Mouse (Mus musculus) right cerebral cortex, postnatal 25 days (tissue): ENCODE results near the gene Tinf2.

Experiments
- DNase-seq: peaks from one replicate; pipeline ENCODE4 v3.0.0; 2022

Gene Tinf2

GRCm38 (mm10) chr14:55702761-55703160 is 21.1 kb upstream of the Tinf2 start:
- no peak for DNase-seq

DNA sequence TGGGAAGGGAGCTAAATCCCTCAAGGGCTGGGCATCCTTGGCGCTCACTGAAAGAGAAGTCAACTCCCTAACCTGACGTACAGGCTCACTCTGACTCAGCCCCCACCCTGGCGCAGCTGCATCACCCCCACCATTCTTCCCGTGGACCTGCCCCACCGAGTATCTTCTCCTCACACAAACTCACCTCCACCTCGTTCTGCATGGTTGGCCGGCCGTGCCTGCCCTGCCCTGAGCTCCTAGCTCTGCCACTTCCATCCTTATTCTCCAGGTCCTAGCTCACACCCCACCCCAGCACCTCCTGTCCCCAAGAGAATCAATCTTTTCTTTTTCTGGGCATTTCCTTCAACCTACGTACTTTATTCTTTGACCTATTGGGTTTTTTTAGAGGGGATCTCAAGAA is 19.5 kb upstream of the Tinf2 start:
- no peak for DNase-seq

DNA sequence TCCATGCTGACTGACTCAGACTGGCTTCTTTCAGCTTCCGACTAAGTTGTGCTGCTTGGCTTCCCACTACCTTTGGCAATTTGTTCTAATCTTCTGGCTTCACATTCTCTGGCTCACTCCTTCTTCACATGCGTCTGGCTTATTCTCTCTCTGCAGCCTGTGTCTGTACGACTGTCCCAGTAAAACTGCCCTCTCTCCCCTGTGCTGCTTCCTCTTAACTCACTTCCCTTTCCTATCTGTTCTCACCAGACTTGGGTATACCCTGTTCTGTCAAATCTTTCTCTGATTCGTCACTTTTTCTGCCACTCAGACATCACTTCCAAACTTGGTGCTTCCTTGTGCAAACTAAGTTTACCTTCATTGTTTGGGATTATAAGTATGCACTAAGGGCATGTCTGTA is 15.6 kb upstream of the Tinf2 start:
- no peak for DNase-seq

- DNase-seq = no peak
Measured at GRCm38 (mm10) chr14:55689433-55689832, 7.8 kb upstream of the Tinf2 start.

DNA sequence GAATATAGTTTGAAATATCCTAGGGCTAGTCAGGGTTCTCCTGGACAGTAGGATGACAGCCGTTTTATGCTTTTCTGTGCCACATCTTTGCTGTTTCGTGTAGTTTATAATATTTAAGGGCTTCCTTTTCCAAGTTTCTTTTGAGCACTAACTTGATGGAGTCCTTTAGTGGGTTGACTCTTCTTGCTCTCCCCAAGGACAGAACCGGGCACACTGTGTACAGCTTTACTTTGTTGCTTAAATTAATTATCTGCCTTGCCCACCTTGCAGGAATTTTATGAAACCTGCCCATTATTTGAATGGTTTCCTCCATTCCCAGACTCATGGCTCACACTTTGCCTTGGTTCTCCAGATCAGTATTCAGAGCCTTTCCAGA is 486 bp upstream of the Tinf2 start:
- no peak for DNase-seq

DNA sequence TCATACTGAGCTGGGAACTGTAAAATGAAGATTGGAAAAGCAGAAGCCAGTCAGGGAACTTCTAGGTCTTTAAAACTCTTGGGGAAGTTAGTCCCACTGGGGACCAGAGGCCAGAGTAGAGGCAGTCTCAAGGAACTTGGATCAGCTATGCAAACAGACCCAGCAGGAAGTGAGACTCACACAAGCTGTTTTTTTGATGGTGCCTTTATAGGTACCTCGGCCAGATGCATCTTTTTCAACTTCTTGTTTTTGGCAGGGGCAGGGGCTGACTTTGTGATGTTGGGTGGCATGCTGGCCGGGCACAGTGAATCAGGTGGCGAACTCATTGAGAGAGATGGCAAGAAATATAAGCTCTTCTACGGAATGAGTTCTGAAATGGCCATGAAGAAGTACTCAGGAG is 4.0 kb downstream of the Tinf2 start:
- DNase-seq = no peak

DNA sequence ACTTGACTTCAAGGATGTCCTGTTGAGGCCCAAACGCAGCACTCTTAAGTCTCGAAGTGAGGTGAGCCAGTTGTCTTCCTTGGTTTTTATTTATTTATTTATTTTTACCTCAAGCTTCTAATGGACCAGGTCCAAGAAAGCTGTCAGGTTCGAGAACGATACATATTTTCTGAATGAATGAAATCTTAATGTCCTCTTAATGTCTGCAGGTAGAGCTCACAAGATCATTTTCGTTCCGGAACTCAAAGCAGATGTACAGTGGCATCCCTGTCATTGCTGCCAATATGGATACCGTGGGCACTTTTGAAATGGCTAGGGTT is 8.9 kb downstream of the Tinf2 start:
- DNase-seq = no peak

DNA sequence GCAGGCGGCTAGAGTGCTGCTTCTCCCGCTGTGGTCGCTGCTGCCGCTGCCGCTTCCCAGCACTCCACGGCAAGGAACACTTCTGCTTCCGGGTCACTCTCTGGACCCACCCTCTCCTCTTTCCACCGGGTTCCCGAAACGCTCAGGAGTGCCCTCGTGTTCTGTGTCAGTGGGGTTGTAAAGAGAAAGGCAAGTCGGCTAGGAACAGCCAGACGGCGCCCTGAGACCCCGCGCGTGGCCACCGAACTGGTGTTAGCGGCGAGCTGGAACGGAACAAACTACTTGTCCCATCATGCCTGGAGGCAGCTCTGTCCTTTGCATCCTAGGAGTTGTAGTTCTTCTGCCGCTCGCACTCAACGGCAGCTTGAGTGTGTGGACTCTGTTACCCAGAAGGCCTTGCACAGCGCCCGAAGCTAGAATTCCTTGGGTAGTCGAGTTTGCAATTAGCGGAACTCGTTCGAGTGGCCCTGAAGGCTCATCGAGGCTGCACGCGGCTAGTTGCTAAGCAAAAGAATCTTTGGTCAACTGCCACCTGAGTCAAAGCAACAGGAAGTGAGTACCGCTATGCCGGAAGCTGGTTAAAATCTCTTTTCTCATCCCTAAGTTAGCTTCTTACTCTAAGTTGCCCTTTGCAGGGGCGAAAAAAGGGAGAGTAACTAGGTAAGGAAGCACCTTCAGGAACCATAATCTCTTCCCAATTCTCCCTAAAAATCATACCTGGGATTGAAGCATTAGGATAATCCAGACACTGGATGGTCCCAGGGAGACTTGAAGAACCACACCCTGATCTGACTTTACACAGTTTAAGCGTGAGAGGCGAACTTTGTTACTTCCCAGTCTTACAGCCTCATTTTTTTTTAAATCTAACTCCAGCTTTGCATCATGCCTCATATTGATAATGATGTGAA is 9.5 kb downstream of the Tinf2 start, which contains the start of the genes Gmpr2 and Nedd8:
Gmpr2 (plus strand) TSS at position 109 of the 908 bp plus-strand sequence.
Nedd8 (minus strand) TSS at position 292 of the 908 bp plus-strand sequence.
- peak; percentile 93 for DNase-seq

- no peak for DNase-seq
Measured at GRCm38 (mm10) chr14:55671486-55671832, 10.2 kb downstream of the Tinf2 start.

GRCm38 (mm10) chr14:55660636-55661035 is 21.0 kb downstream of the Tinf2 start:
- no peak for DNase-seq

DNA sequence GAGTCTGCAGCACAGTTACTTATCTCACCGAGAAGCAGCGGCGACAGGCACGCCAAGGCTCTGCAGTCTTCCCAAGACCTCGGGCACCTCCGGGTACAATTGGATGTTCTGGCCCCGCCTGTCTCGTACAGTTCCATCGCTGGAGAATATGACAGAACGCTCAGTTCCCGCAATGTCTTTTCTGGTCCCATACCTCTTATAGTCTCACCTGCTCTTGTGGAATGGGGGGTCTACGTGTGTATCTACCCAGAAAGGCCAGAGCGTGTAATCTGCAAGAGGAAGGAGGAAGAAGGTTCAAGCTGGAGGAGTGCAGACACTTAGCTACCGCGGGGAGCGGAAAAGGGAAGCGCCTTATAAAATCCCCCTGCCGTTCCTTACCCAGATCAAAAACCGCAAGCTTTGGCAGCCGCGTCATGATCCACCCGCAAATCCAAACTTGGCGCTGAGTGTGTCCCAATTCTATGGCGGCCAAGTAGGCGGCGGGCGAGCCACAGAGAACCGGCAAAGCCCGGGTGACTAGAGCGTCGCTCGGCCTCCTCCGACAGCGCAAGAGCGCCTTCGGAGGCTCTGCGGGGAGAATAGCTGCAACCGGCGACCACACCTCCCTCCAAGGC is 21.6 kb downstream of the Tinf2 start, which contains the start of gene Mdp1:
Mdp1 (minus strand) TSS at position 549 of the 614 bp plus-strand sequence.
- DNase-seq = peak; percentile 84

DNA sequence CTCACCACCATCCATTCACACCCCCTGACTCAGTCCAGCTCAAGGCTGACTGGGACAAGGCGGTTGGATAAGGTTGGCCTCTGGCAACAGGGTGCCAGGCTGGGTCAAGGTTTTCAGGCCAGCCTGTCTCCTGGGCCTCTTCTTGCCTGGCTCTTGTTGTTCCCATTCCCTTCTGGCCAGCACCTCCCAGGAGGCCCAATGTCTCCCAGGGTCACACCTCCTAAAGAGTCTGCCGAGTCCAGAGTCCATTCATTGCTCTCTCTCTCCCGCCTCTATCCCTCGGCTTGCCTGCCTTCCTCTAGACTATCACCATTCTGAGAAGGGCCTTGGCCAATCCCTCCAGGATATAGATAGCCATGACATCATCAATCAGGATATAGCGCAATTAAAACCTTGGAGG is 23.6 kb downstream of the Tinf2 start:
- DNase-seq = no peak

- no peak for DNase-seq
Measured at GRCm38 (mm10) chr14:55656935-55657334, 24.7 kb downstream of the Tinf2 start.

- DNase-seq = no peak
Measured at GRCm38 (mm10) chr14:55651528-55651927, 30.1 kb downstream of the Tinf2 start.

DNA sequence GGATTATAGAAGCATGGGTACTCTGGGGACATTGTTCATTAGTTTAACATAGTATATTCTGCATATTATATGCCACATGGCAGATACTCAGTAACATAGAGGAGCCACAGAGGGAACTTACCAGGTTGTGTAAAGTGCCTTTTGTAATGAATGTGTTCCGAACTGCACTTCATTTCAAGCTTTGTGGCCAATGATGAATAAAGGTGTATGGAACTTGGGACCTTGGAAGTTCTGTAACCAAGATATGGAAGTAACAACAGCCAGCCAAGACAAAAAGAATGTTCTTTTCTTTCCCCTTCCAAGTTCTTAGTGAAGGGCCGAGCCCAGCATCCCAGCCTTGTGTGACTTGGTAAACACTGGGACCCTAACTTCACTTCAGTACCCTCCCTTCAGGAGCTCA is 31.7 kb downstream of the Tinf2 start, which contains the start of gene Tssk4:
Tssk4 (plus strand) TSS at position 301 of the 400 bp plus-strand sequence.
- DNase-seq = no peak

DNA sequence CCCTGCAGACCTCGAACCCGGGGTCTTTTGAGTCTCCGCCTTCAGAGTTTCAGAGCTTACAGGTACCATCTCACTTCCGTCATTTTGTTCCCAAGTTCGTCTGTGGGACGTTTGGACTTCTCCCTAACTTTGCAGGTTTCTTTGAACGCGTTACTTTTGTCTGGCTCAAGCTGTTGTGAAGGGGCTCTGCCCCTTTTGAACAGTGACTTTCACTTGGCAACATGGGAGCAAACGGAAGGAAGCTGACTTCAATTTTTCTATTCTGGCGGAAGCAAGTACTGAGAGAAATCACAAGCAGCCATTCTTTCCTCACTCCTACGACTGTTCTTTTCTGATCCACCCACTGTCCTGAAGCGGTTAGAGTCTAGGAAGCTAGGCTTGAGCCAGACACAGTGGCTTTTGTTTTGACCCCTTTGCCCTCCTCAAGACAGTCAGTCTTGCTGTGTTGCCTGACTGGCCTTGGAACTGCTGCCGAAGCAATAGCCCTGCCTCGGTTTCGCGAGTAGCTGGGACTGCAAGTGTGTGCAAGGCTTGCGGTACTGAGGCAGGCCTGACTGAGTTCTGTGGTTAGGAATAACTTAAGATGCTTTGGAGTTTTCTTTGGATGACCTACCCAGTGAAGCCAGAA is 37.2 kb downstream of the Tinf2 start:
- no peak for DNase-seq

- DNase-seq = peak; percentile 93
Measured at GRCm38 (mm10) chr14:55643060-55643907, 38.3 kb downstream of the Tinf2 start, which contains the start of gene Tm9sf1. Gene Tm9sf1, minus strand, starts transcription at chr14:55643806.

DNA sequence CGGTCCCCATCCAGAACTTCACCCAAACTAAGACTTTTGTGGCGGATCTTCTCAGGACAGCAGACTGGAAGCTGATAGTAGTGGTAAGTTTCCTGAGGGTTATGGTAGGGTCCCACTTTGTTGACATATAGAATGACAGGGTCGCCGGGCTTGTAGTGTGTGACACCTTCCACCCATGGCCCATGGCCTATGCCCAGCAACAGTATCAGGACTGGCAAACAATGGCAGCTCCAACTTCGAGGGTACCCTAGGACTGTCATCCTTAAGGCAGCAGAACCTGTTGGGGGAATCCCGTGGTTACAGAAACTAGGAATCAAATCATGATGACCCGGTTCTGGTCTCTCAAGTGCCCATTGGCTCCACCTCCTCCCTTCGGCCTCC is 39.0 kb downstream of the Tinf2 start:
- no peak for DNase-seq

- DNase-seq = no peak
Measured at GRCm38 (mm10) chr14:55641291-55641690, 40.3 kb downstream of the Tinf2 start.

DNA sequence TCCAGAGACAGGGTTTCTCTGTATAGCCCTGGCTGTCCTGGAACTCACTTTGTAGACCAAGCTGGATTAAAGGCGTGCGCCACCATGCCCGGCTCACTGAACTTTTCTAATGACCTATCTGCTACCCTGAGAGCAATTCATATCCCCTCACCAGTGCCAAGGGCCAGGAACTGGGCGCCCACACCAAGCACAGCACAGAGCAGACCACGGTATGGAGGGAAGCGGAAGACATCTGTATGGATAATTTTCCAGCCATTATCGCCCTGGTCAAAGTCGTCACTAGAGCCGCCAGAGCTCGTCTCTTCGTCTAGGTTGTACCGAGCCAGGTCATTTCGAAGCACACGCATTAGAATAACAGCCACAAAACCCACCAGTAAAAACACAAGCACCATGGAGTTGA is 40.8 kb downstream of the Tinf2 start:
- no peak for DNase-seq

DNA sequence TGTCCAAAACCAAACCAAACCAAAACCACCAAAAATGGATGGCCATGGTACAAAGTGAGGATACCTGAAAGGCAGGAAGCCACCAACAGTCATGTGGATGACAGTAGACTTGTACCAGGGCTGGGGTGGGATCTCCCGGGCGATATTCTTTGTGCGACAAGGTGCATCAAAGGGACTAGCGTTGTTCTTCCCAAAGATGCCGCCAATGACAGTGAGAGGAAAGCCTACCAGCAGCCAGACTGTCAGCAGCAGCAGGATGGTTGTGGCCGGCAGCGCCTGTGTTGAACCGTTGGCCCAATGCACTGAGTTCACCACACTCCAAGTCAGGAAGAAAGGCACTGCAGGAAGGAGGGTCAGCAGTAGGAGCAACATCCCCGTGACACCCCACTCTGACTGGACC is 43.8 kb downstream of the Tinf2 start, which contains the start of gene Gm49378:
Gm49378 (minus strand) TSS at position 101 of the 400 bp plus-strand sequence.
- no peak for DNase-seq

- peak; percentile 88 for DNase-seq
Measured at GRCm38 (mm10) chr14:55635523-55636007, 46.1 kb downstream of the Tinf2 start, which contains the start of gene Ipo4. Gene Ipo4, minus strand, starts transcription at chr14:55635957.
